Mouse (Mus musculus): ENCODE measurements at regions not wholly inside any gene's neighbourhood (a gene's known extent, or its start where the extent isn't known, plus 50 kb on each side); places are given as distances from the start of the nearest gene placed in this dataset.

DNA sequence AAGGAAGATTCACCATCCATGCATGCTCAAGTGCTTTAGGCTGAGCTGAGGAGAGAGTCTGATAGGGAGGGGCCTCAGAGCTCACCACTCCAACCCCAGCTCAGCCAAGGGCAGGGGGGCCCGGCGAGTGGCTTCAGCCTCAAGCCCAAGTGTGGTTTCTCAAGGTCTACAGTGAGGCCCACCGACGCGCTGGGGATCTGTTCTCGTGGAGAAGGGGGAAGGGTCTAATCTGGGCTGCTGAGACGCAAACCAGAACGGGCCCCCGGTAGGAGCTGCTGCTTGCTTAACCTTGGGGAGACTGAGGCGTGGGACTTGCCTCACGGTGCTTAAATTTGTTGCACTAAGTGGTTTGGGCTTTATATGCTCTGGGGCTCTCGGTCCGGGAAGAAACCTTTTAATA lies 70.9 kb downstream of the Asb1 start:
- no peak for DNase-seq

- DNase-seq: no peak
Measured at GRCm38 (mm10) chr1:91611694-91612093, 71.3 kb downstream of the Asb1 start.

DNA sequence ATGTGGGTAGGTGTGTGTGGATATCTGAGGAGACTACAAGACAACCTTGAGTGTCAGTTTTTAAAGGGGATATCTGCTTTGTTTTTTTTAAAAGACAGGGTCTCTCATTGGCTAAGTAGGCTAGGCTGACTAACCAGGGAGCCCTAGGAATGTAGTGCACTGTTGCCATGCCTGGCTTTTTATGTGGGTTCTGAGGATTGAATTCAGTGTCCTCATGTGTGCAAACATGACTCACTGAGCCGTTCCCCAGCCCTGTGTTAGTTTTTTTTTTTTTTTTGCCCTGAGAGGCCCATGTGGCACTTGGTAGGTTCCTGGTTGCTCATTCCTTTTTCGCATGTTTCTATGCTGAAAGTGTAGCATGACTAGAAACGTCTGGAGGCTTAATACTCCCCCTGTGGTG lies 72.6 kb downstream of the Asb1 start:
- no peak for DNase-seq

DNA sequence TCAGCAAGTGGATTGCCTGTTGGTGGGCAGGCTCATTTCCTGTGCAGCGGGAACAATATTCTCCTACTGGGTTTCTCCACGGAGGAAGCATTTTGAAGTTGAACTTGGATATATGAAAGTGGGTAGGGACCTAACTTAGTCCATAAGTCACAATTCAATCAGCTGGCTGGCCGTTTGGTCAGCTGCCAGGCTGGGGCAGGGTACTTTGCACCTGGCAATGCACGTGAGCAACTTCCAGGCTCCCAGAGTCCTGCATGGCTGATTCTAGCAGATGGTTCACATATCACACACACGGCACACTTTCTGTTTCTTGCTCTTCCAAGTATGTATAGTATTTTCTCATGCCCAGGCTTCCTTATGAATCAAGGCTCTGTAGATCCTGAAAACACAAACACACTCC lies 75.1 kb downstream of the Asb1 start:
- DNase-seq: no peak

GRCm38 (mm10) chr1:91618527-91619135 lies 78.3 kb downstream of the Asb1 start:
- no peak for DNase-seq

GRCm38 (mm10) chr1:91621141-91621540 lies 80.8 kb downstream of the Asb1 start:
- DNase-seq: no peak

- DNase-seq: no peak
Measured at GRCm38 (mm10) chr1:91622874-91623273, 82.5 kb downstream of the Asb1 start.

DNA sequence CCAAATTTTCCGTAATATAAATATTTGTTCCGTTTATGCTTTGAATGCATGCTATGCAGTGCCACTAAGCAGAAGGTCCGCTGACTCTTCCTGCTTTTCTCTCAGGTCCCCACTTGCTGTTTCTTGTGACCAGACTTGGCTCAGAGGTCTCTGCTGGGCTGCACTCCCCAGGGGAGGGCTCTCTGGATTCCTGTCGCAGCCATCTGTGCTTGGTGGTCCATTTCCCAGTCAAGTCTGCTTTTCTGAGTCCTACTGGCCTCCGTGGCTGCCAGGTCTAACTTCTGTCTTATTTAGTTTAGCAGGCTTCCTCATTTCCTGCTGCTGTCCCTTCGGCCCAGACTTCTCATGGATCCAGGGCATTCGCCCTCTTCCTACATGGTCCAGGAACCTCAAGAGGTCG lies 83.7 kb downstream of the Asb1 start:
- no peak for DNase-seq

DNA sequence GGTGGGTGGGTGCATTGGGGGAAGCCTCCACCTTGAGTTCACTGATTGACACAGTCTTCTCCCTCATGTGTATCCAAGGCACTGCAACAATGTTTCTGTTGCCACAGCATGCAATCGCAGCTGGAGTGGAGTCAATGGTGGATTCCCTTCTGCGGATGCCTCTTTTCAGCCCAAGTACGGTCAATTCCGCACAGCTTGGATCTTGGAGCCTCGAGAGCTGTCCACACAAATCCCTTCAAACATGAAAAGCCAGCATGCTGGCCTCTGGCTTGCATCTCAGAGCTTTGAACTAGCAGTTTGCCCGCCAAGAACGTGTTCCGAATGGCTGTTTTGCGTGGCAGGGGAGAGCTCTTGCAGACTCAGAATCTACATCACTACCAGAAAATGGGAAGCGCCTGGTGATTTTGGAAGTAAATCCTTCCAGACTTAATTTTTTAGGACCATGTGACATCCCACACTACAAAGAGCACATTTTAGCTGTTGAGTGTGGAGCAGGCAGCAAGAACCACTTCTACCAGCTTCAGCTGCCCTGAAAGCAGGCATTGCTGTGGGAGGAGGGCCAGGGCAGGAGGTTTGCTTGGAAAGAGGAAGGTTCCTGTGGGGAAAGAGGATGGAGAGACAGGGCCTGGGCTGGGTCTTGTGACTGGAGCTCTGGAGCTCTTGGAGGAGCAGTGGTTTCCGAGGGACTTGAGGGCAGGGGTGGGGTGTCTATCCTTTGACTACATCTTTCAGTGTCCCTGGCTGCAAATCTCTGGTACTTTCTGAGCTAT lies 84.4 kb downstream of the Asb1 start:
- DNase-seq: no peak

DNA sequence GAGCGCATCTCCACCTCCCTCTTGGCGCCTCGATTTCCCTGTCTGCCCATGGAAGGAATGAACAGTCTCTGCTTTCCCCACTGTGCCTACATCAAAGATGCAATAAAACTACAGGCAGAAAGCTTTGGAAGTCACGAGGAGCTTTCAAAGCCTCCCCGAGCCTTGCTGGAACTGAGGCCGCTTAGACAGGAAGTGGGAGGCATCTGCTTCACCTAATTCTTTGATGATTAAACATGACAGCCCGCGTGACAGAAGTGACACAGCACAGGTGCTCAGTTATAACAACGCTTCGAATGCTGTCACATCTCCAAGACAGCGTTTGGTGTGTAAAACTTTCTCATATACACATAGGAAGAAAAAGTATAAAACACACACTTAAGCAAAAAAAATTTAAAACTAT lies 85.7 kb downstream of the Asb1 start:
- DNase-seq: no peak

GRCm38 (mm10) chr1:91630206-91630605 lies 89.9 kb downstream of the Asb1 start:
- DNase-seq: no peak

GRCm38 (mm10) chr1:91630871-91631410 lies 90.6 kb downstream of the Asb1 start:
- DNase-seq: no peak

DNA sequence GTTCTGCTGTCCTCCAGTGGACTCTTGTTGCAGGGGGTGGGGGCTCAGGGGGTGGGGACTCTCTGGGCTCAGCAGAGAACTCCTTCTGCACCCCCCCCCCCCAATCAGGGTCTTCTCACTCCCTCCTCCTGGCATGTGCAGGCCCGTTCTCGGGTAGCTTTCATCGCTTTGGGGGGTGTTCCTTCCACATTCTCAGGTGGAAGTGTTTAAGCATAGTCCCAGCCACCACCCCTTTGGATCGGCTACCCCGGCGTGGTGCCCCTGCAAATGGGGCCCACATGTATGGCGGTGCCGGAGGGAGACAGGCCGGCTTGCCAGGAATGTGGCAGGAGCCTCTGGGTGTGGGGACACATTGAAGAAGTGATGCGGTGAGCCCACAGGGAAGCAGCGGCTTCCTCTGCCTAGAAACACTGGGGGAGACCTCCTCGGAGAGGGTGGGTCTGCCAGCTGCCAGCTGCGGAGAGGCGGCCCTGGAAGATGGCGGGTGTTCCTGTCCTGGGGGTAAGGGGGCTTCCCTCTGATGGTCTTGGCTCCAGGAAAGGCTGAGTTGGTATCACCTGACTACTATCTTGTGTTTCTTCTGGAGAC lies 92.7 kb downstream of the Asb1 start:
- no peak for DNase-seq

GRCm38 (mm10) chr1:91636571-91636970 lies 96.2 kb downstream of the Asb1 start:
- no peak for DNase-seq

- DNase-seq: no peak
Measured at GRCm38 (mm10) chr1:91640551-91640950, 100.2 kb downstream of the Asb1 start.

DNA sequence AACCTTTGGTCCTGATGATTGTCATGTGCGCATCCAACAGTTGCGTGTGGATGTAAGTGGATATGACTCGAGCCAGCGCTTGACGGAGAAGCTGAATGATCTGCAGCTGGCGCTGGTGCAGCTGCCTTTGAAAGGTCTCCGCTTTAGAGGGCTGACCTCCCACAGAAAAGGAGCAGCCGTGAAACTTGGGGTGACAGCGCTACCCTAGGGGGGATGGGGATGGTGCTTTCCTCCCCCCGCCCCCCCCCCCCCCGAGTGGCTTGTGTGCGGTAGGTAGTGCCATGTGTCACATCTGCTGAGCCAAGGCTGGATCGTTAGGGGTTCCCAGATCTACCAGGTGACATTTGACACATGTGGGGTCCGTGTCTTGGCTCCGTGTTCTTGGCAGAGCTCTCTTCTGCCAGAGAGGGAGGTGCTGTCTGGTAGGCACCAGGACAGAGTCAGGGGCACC lies 118.7 kb downstream of the Asb1 start:
- DNase-seq: no peak

GRCm38 (mm10) chr1:91659486-91659885 lies 119.1 kb downstream of the Asb1 start:
- DNase-seq: no peak

DNA sequence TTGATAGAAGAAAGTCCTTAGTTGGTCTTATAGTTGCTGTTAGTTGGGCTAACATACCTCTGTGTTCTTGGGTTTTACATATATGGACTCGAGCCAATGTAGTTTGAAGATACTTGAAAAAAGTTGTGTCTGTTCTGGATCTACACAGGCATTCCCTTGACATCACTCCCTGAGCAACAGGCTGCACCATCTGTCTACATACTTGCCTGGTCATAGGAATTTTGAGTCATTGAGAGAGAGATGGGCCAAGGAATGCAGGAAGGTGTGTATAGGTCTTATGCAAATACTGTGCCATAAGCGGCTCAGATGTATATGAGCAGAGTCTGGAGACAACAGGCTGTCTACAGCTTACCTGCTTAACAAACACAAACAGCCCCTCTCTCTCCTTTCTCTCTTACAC lies 122.9 kb downstream of the Asb1 start:
- DNase-seq: no peak

GRCm38 (mm10) chr1:91664622-91665021 lies 124.3 kb downstream of the Asb1 start:
- no peak for DNase-seq

DNA sequence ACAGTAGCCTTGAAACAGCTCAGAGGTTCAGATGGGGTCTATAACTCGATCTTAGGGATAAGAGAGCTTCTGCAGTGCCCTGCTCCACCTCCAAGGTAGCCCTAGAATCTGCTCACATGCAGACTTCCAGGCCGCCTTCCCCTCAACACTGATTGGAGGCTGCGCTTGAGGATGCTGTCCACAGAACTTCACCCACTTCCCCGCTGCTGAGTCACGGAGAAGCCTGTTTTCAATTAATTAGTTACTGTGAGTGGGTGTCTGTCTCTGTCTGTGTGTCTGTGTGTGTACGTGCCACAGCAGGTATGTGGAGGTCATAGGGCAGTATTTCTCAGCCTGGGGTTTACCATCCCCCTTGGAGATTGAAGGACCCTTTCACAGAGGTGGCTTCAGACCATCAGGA lies 128.2 kb downstream of the Asb1 start:
- DNase-seq: no peak

- DNase-seq: no peak
Measured at GRCm38 (mm10) chr1:91670980-91671379, 130.3 kb upstream of the Twist2 start.

- DNase-seq: no peak
Measured at GRCm38 (mm10) chr1:91674082-91674655, 127.1 kb upstream of the Twist2 start.

DNA sequence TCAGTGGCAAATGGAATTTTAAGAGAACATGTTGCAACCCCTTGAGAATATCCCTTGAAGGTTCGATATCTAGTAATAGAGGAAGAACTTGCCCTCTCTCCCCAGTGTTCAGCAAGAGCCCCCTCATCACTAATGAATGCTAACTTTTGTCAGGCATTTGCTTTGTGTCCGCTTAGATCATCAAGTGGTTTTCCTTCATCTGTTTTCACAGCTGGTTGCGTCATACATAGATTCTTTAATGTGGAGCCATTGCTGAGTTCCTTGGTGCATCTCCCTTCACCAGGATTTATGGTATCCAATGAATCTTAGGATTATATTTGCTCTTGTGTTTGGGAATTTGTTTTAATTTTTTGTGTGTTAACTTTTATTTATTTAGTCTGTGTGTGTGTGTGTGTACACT lies 124.2 kb upstream of the Twist2 start:
- no peak for DNase-seq

DNA sequence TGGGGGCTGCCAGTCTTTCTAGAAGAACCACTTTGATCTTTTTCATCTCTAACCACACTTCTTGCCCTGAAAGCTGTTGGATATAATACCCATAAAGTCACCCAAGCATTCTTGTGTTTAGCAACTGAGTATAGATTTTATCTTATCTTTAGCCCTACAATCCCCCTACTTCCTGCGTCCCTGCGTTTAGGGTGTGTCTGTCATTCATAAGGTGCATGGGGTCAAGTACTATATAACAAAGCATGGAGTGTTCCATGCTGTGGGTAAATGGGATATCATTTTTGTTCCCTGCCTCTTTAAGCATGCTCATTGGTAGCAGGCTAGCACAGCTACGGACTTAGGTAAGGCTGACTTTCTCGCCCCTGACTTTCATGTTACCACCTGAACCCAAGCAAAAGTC lies 122.5 kb upstream of the Twist2 start:
- no peak for DNase-seq
